Mouse (Mus musculus) thymus, adult 2 months (tissue): ENCODE measurements around the gene Odf3l1.

Experiments
- CTCF ChIP-seq: fragments of 200-500 bp; IDR thresholded peaks from 2 replicates; pipeline ENCODE4 v1.5.1; 2012; ENCODE audit warnings: mild to moderate bottlenecking, control low read depth, low read length, moderate library complexity, borderline replicate concordance; ENCODE audit not compliant: control insufficient read depth, poor library complexity, insufficient read depth; ENCODE audit errors: extremely low read depth
- POLR2A ChIP-seq: fragments of 200-500 bp; IDR thresholded peaks from 2 replicates; pipeline ENCODE4 v1.6.1; 2012; ENCODE audit warnings: mild to moderate bottlenecking, low read length, control low read depth, moderate library complexity; ENCODE audit not compliant: control insufficient read depth, poor library complexity, insufficient read depth; ENCODE audit errors: extremely low read depth

- no peak for TF ChIP-seq CTCF
- TF ChIP-seq POLR2A: no peak
These were observed 61.3 kb downstream of the Odf3l1 start for GRCm38 (mm10) chr9:56803146-56803545.
